Mouse (Mus musculus): Measurements from ENCODE around the gene Cip2a. TPM values are rescaled to one million over a fixed set of nuclear protein-coding genes. Genes with fewer than 3 reads are reported as not detected.

The Cip2a gene
- 0.19 and 0.69 TPM in 2 replicates for polyA plus RNA-seq (2012; rRNA removed)

DNA sequence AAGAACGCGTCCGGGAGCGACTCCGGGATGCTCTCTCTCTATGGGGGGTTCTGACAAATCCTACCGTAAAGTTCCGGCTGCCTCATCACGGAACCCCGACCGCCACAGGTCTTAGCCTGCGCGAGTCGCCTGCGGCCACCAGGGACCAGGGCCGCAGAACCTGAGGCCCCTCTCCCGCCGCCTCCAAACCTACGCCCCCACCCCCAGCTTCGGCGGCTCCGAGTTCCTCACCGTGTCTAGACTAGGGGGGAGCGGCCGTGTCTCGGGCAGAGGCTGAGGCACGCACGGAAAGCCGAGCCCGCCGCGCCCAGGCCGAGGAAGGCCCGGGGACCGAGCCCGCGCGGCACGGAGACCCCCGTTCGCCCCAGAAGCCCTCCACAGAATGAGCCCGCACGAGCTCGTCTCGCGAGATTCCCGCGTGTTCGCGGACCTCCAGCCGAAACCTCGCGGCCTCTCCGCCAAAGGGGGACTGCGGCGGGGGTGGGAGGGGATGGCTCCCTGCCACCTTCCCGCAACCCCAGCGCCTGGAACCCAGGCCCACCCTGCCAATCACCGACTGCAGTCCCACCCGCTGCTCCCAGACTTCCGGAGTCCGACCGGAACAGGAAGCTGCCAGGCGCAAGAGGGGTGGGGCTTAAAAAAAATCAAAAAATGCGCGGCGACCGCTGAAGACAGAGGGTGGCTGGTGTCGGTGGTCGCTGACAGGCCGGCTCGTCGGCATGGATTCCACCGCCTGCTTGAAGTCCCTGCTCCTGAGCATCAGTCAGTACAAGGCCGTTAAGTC is at the start of gene Cip2a, which contains the start of gene Dzip3:
Cip2a (plus strand) TSS at position 627 of the 784 bp plus-strand sequence.
Dzip3 (minus strand) TSS at position 607 of the 784 bp plus-strand sequence.
- H3K4me3 ChIP-seq (replicated peaks; ENCODE audit: extremely low read depth, low read depth, low read length), result peak within 1 kb of the TSS; percentile 87
- H3K4me1 ChIP-seq (ENCODE audit: control insufficient read depth, insufficient read depth, low read length), result peaks cover 2% of the 10 kb centered on the region; the same call in 1 of the 2 replicates
- WGBS, result under 1% methylated on average over 74 of the region's 74 CpGs
- DNase-seq, result peak; percentile 81
- TF ChIP-seq POLR2A (IDR thresholded peaks at IDR 0.05; ENCODE audit: borderline replicate concordance, extremely low read depth, low read depth, low read length) (peak; percentile 53; the same call in 1 of the 2 replicates), CTCF (IDR thresholded peaks at IDR 0.05; ENCODE audit: insufficient read depth, low read length) (no peak)

DNA sequence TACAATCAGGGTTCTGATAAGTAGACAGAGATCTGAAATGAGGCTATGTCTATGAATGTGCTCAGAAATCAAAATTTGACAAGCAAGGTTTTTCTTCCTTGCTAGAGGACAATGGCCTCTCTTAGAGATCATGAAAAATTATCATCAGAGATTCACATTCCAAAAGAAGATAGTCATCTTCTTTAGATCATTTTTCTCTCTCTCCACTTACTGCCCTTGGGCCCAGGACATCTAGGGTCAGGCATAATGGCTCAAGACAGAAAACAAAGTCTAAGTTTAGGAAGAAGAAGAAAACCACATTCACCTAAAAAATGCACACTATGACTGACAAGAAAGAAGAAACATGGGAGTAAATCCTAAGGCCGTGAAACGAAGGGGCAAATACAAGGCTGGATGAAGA is 21.0 kb upstream of the Cip2a start:
- H3K4me3 ChIP-seq (replicated peaks; ENCODE audit: extremely low read depth, low read depth, low read length), result no peak overlapping the region
- 91% methylated on average over 2 of the region's 2 CpGs for WGBS
- H3K4me1 ChIP-seq (ENCODE audit: control insufficient read depth, insufficient read depth, low read length), result no peaks in the 10 kb centered on the region
- TF ChIP-seq POLR2A (IDR thresholded peaks at IDR 0.05; ENCODE audit: borderline replicate concordance, extremely low read depth, low read depth, low read length) (no peak), CTCF (IDR thresholded peaks at IDR 0.05; ENCODE audit: insufficient read depth, low read length) (no peak)
- no peak for DNase-seq

DNA sequence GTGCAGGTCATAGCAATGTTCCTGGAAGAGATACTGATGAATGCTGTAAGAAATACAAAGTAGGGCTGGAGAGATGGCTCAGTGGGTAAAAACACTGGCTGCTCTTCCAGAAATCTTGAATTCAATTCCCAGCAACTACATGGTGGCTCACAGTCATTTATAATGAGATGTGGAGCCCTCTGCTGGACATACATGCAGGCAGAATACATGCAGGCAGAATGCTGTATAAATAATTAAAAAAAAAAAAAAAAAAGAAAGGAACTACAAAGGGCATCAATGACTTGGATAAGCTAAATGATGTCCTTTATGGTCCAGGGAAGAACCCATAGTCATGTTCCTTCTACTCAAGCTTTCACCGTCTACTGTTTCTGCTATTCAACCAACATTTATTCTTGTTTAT is 20.4 kb upstream of the Cip2a start:
- DNase-seq, result no peak
- Histone ChIP-seq H3K4me3 (replicated peaks; ENCODE audit: extremely low read depth, low read depth, low read length) (no peak overlapping the region), H3K4me1 (ENCODE audit: control insufficient read depth, insufficient read depth, low read length) (no peaks in the 10 kb centered on the region)
- WGBS, result 93% methylated on average over 1 of the region's 1 CpGs
- TF ChIP-seq POLR2A (IDR thresholded peaks at IDR 0.05; ENCODE audit: borderline replicate concordance, extremely low read depth, low read depth, low read length), result no peak
- no peak for TF ChIP-seq CTCF (IDR thresholded peaks at IDR 0.05; ENCODE audit: insufficient read depth, low read length)

DNA sequence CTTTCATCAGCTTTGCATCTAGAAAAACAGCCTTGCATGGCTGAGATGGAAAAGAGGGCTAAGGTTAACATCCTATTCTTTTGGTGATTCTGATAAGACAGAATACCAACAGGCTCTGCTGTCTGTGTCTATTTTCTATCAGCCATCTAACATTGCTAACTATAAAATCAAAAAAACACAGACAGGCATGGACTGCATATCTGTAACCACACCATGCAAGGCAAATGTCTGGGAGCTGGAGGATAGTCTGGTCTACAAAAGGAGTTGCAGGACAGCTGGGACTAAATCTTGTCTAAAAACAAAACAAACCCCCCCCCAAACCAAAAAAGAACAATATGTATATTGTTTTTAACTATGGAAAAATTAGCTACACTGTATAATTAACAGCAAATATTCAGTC is 14.0 kb upstream of the Cip2a start:
- no peak for DNase-seq
- no peak for TF ChIP-seq POLR2A (IDR thresholded peaks at IDR 0.05; ENCODE audit: borderline replicate concordance, extremely low read depth, low read depth, low read length)
- no peak for TF ChIP-seq CTCF (IDR thresholded peaks at IDR 0.05; ENCODE audit: insufficient read depth, low read length)
- H3K4me3 ChIP-seq (replicated peaks; ENCODE audit: extremely low read depth, low read depth, low read length), result no peak overlapping the region
- H3K4me1 ChIP-seq (ENCODE audit: control insufficient read depth, insufficient read depth, low read length), result no peaks in the 10 kb centered on the region

DNA sequence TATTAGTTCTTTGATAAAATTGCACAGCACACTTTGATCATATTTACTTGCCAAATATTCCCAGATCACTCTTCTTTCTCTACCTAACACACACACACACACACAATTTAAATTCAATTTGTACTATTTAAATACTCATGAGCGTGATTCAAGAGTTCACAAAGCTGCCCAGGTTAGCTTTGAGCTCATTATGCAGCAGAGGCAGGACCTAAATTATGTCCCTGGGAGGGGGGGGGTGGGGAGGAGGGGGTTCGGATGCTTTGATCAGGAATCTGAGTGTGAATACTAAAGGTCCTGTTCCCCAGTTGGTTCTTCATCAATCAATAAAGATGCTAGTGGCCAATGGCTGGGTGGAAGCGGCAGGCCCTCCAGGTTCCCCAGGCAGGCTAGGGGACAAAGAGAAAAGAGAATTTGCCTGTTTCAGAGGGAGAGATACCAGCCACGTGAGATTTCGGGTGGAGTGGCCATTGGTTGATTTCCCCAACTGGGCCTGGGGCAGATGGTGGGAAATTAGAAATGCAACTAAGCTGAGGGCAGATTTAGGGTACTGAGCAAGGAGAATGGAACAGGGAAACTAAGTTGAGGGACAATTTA is 8.9 kb upstream of the Cip2a start:
- DNase-seq, result no peak
- no peaks in the 10 kb centered on the region for H3K4me1 ChIP-seq (ENCODE audit: control insufficient read depth, insufficient read depth, low read length)
- no peak overlapping the region for H3K4me3 ChIP-seq (replicated peaks; ENCODE audit: extremely low read depth, low read depth, low read length)
- WGBS, result 68% methylated on average over 5 of the region's 5 CpGs
- no peak for TF ChIP-seq POLR2A (IDR thresholded peaks at IDR 0.05; ENCODE audit: borderline replicate concordance, extremely low read depth, low read depth, low read length)
- TF ChIP-seq CTCF (IDR thresholded peaks at IDR 0.05; ENCODE audit: insufficient read depth, low read length), result no peak

DNA sequence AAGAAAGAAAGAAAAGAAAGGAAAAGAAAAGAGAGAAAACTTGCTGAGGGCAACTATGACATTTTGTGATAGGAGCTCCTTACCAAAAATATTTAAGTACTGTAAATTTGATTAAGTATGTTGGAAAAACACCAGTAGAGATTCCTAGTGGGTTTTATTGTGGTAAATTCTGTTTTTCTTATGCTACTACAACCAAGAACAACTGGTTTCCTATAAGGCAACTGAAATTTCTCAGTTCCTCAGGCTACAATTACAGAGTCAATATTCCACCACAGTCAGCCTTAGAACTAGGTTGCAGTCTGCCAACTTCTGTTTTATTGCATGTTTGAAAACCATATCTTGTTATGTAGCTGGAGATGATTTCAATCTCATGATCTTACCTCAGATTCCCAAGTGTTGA is 4.3 kb upstream of the Cip2a start:
- Histone ChIP-seq H3K4me3 (replicated peaks; ENCODE audit: extremely low read depth, low read depth, low read length) (no peak overlapping the region), H3K4me1 (ENCODE audit: control insufficient read depth, insufficient read depth, low read length) (peaks cover 2% of the 10 kb centered on the region; the same call in 1 of the 2 replicates)
- no peak for DNase-seq
- no peak for TF ChIP-seq CTCF (IDR thresholded peaks at IDR 0.05; ENCODE audit: insufficient read depth, low read length)
- no peak for TF ChIP-seq POLR2A (IDR thresholded peaks at IDR 0.05; ENCODE audit: borderline replicate concordance, extremely low read depth, low read depth, low read length)

DNA sequence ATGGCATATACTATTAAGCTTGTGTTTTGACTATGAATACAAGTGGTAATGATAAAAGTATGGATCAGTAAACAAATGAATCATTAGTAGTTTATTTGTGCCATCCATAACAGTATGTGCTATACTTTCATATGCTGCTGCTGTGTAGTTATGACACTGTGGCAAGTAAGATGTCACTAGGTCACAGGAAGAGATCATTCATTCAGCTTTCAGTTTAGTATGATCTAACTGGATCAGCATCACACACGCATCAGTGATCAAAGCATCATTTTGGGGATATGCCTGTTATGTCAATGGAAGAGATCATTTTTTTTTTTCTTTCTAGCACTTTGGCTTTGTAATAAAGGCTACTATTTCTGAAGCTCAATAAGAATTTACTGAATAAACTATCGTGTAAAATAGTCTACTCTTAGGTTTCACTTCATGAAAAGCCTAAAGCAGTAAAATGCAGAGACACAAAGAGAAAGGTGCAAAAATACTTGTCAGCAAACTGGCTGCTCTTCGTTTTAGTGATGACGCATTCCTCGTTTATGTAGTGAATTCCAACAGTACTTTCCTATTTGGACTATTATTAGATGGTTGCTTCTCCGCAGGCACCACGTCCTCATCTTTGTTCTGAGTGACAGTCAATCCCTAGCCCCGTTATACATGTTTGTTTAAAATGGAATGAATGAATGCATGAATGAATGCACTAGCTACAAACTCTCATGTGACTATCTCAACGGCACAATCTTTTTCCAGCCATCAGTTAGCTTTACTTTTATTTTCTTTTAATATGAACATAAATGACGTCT is 1.4 kb upstream of the Cip2a start:
- TF ChIP-seq POLR2A (IDR thresholded peaks at IDR 0.05; ENCODE audit: borderline replicate concordance, extremely low read depth, low read depth, low read length) (no peak), CTCF (IDR thresholded peaks at IDR 0.05; ENCODE audit: insufficient read depth, low read length) (no peak)
- no peak for DNase-seq
- 6% methylated on average over 10 of the region's 10 CpGs for WGBS
- Histone ChIP-seq H3K4me3 (replicated peaks; ENCODE audit: extremely low read depth, low read depth, low read length) (peak overlapping the region; percentile 54), H3K4me1 (ENCODE audit: control insufficient read depth, insufficient read depth, low read length) (peaks cover 2% of the 10 kb centered on the region; the same call in 1 of the 2 replicates)

DNA sequence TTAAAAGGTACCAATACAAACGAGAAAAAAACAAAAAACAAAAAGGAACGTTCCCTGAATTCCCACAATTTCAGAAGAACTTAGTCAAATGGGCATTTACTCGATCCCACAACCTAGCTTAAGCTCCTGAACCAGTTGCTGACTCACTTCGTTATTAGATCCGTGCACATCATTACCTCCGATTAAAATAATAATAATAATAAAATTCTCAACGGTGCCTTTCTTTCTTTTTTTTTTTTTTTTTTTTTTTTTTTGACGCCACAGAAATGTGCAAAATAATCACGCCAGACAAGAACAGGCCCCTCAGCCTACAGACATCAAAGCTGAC is 790 bp upstream of the Cip2a start:
- H3K4me1 ChIP-seq (ENCODE audit: control insufficient read depth, insufficient read depth, low read length), result peaks cover 2% of the 10 kb centered on the region; the same call in 1 of the 2 replicates
- no peak for TF ChIP-seq POLR2A (IDR thresholded peaks at IDR 0.05; ENCODE audit: borderline replicate concordance, extremely low read depth, low read depth, low read length)
- TF ChIP-seq CTCF (IDR thresholded peaks at IDR 0.05; ENCODE audit: insufficient read depth, low read length), result no peak
- peak overlapping the region; percentile 87 for H3K4me3 ChIP-seq (replicated peaks; ENCODE audit: extremely low read depth, low read depth, low read length)
- WGBS, result under 1% methylated on average over 9 of the region's 9 CpGs
- no peak for DNase-seq

DNA sequence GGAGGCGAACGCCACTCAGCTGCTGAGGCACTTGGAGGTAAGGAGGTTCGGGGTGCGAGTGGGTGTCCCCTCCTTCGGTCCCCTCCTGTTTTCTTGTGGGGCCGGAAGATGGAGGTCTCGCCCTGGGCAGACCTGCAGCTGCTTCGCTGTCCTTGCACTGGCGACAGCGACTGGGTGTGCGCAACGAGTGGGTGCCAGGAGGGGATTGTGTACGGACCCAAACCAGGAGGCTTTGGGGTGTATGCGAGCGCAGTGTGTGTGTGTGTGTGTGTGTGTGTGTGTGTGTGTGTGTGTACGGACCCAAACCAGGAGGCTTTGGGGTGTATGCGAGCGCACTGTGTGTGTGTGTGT is 333 bp downstream of the Cip2a start:
- WGBS, result under 1% methylated on average over 18 of the region's 18 CpGs

More for the DNA sequence above, 333 bp downstream of the Cip2a start:
- H3K4me3 ChIP-seq (replicated peaks; ENCODE audit: extremely low read depth, low read depth, low read length), result peak overlapping the region; percentile 87
- TF ChIP-seq CTCF (IDR thresholded peaks at IDR 0.05; ENCODE audit: insufficient read depth, low read length) (no peak), POLR2A (IDR thresholded peaks at IDR 0.05; ENCODE audit: borderline replicate concordance, extremely low read depth, low read depth, low read length) (no peak)
- no peak for DNase-seq
- peaks cover 2% of the 10 kb centered on the region; the same call in 1 of the 2 replicates for H3K4me1 ChIP-seq (ENCODE audit: control insufficient read depth, insufficient read depth, low read length)
